In the genomic region with DNA sequence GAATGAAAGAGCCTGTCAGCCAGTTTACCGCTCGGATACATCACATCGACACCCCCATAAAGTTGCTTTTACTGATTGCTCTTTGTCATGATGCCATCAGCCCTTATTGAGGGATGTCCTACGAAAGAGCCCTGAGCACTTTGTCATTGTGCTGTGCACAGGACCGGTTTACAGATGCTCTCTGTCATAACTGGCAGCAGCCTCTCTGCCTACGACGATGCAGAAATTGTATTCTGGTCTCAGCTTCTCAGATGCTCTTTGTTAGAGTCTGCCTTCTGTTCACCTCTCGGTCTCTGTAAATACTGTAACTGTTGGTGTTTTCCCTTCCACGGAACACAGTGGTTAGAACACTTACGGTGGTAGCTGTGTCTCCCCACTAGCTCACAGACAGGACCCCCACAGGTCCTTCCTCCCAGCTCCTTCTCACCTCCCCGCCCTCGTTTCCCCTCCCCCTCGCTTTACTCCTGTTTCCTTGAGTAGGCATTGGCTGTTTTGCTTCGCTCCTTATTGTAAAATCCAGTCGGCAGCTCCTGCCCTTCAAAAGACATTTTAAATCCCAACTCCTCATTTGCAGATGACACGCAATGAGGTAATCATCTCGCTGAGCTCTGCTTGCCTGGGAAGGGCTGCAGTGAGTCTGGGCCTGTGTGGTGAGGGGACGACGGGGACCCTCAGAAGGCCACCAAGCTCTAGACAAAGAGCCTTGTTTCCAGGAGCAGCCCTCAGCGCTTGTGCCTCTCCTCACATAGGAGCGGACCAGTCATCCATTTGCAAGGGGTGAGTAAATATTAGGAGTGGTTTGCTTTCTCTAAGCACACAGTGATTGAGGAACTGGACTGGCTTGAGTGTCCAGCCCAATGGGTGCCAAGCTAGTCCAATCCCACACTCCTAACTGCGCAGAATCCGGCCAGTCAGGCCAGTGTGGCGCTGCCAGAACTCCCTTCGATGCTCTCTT, we compare ENCODE assay signal across 10 mouse cellular contexts. TPM values are rescaled to one million over a fixed set of nuclear protein-coding genes. Genes with fewer than 3 reads are reported as not detected.
A peak's percentile ranks its signal among the peaks of the same experiment; 100 is the strongest.
DNase-seq lines count a peak whose midpoint lies in the region; ATAC-seq and TF ChIP-seq lines count a peak whose summit lies in the region.
"Had no signal": no experiment of that assay in that cellular context is flagged by ENCODE, and none has a peak within 500 bp of the region (broad histone marks: within the 10 kb centered on the region; RNA-seq: fewer than 3 reads in every experiment).

No protein-coding gene starts in this region.

- H3K27ac ChIP-seq in forebrain, embryonic 13.5 days, result peak overlapping the region; percentile 55
- H3K27ac ChIP-seq in limb, embryonic 13.5 days, result no peak overlapping the region
- H3K27ac ChIP-seq in midbrain, embryonic 14.5 days (replicated peaks; ENCODE audit: low read depth, low read length), result peak overlapping the region; percentile 70
- H3K27ac ChIP-seq in thymus, adult 2 months (ENCODE audit: control insufficient read depth, insufficient read depth, low read length), result no peak overlapping the region

- H3K9me3 ChIP-seq in forebrain, embryonic 13.5 days (replicated peaks), result no peaks in the 10 kb centered on the region
- H3K9me3 ChIP-seq in limb, embryonic 13.5 days, result no peaks in the 10 kb centered on the region
- H3K9me3 ChIP-seq in midbrain, embryonic 14.5 days (ENCODE audit: control insufficient read depth, low read length), result no peaks in the 10 kb centered on the region

- WGBS in forebrain, embryonic 13.5 days, result 47% methylated on average over 25 of the region's 25 CpGs
- 44% methylated on average over 25 of the region's 25 CpGs for WGBS in limb, embryonic 13.5 days
- WGBS in midbrain, embryonic 14.5 days, result 60% methylated on average over 25 of the region's 25 CpGs
- 72% methylated on average over 25 of the region's 25 CpGs for WGBS in thymus, adult 2 months

- H3K4me1 ChIP-seq in forebrain, embryonic 13.5 days, result peaks cover 23% of the 10 kb centered on the region
- peaks cover 18% of the 10 kb centered on the region for H3K4me1 ChIP-seq in limb, embryonic 13.5 days
- 0 out of 2 replicates have a peak, but pooled peaks cover 10% of the 10 kb centered on the region for H3K4me1 ChIP-seq in midbrain, embryonic 14.5 days (ENCODE audit: control insufficient read depth, insufficient read depth, low read length)
- H3K4me1 ChIP-seq in thymus, adult 2 months (replicated peaks; ENCODE audit: control insufficient read depth, insufficient read depth, low read length), result no peaks in the 10 kb centered on the region
- H3K4me1 ChIP-seq: megakaryocyte, embryonic 14.5 days had no signal

- no peaks in the 10 kb centered on the region for H3K27me3 ChIP-seq in forebrain, embryonic 13.5 days
- H3K27me3 ChIP-seq in limb, embryonic 13.5 days, result no peaks in the 10 kb centered on the region
- peaks cover 5% of the 10 kb centered on the region; the same call in 1 of the 2 replicates for H3K27me3 ChIP-seq in midbrain, embryonic 14.5 days (ENCODE audit: control insufficient read depth, insufficient read depth, low read length)
- H3K27me3 ChIP-seq in thymus, adult 2 months (ENCODE audit: control insufficient read depth, insufficient read depth, low read length), result no peaks in the 10 kb centered on the region

- peak; percentile 47 for DNase-seq in embryo, embryonic 11 days
- no peak for DNase-seq in embryo, embryonic 9.5 days (ENCODE audit: extremely low spot score)
- DNase-seq in midbrain, embryonic 14.5 days, result peak; percentile 67
- no peak for DNase-seq in thymus, adult 2 months
- DNase-seq in layer of hippocampus, postnatal 14 days (ENCODE audit: low spot score in 2 of 2), result no peak
- DNase-seq in kidney, postnatal 14 days, result no peak
- DNase-seq: heart, adult 18-20 months had no signal

- H3K9ac ChIP-seq in forebrain, embryonic 13.5 days, result no peak overlapping the region
- peak overlapping the region; percentile 26; the same call in 1 of the 2 replicates for H3K9ac ChIP-seq in limb, embryonic 13.5 days
- H3K9ac ChIP-seq in midbrain, embryonic 14.5 days (replicated peaks; ENCODE audit: low read length), result no peak overlapping the region

- no peak for TF ChIP-seq POLR2A in thymus, adult 2 months (IDR thresholded peaks at IDR 0.05; ENCODE audit: control insufficient read depth, extremely low read depth, insufficient read depth, low read length, poor library complexity)

- TF ChIP-seq CTCF in thymus, adult 2 months (IDR thresholded peaks at IDR 0.05; ENCODE audit: borderline replicate concordance, control insufficient read depth, extremely low read depth, insufficient read depth, low read length, poor library complexity), result no peak

- ATAC-seq in forebrain, embryonic 13.5 days, result peak; percentile 74
- no peak for ATAC-seq in limb, embryonic 13.5 days (ENCODE audit: low FRiP score, low read depth)
- ATAC-seq in midbrain, embryonic 14.5 days (ENCODE audit: low FRiP score, low TSS enrichment), result peak; percentile 53; the same call in 1 of the 2 replicates

- no peak overlapping the region for H3K4me3 ChIP-seq in forebrain, embryonic 13.5 days
- H3K4me3 ChIP-seq in limb, embryonic 13.5 days, result no peak overlapping the region
- no peak overlapping the region for H3K4me3 ChIP-seq in midbrain, embryonic 14.5 days (replicated peaks; ENCODE audit: low read depth, low read length)
- no peak overlapping the region for H3K4me3 ChIP-seq in thymus, adult 2 months (ENCODE audit: control insufficient read depth, insufficient read depth, low read length)
- H3K4me3 ChIP-seq: megakaryocyte, embryonic 14.5 days had no signal

- H3K36me3 ChIP-seq in forebrain, embryonic 13.5 days (ENCODE audit: poor library complexity, severe bottlenecking), result no peaks in the 10 kb centered on the region
- H3K36me3 ChIP-seq in limb, embryonic 13.5 days, result no peaks in the 10 kb centered on the region
- H3K36me3 ChIP-seq in midbrain, embryonic 14.5 days (ENCODE audit: control insufficient read depth, insufficient read depth, low read length), result no peaks in the 10 kb centered on the region
- H3K36me3 ChIP-seq in thymus, adult 2 months (ENCODE audit: control insufficient read depth, insufficient read depth, low read length), result no peaks in the 10 kb centered on the region

- H3K4me2 ChIP-seq in forebrain, embryonic 13.5 days, result peak overlapping the region; percentile 30
- H3K4me2 ChIP-seq in limb, embryonic 13.5 days (replicated peaks), result peak overlapping the region; percentile 44
- H3K4me2 ChIP-seq in midbrain, embryonic 14.5 days (ENCODE audit: low read length), result 0 out of 2 replicates have a peak overlapping the region, but pooled peaks have one; percentile 13

RNA-seq across cellular contexts. Expression of a gene that starts 6.6 kb away (rescaled TPM):
- 4.0 and 4.5 TPM in 2 replicates for polyA plus RNA-seq in forebrain, embryonic 13.5 days (2015; fragmentation: Nextera tagmentation; extraction: Ambion mirVana)
- polyA plus RNA-seq in limb, embryonic 13.5 days (2015; fragmentation: Nextera tagmentation; extraction: Ambion mirVana), result 6.6 and 6.7 TPM in 2 replicates
- polyA plus RNA-seq in midbrain, embryonic 14.5 days (2014; fragmentation: Nextera tagmentation; extraction: Ambion mirVana), result 4.0 and 4.2 TPM in 2 replicates
- 7.9 and 8.0 TPM in 2 replicates for polyA plus RNA-seq in thymus, adult 2 months (2012; rRNA removed)
- 10 to 100 TPM; 18.4 to 21.3 TPM for total RNA-seq in layer of hippocampus, postnatal 14 days (2021)

Comparison
In these comparisons a context has a peak if more than half of its experiments do, and no peak if none do; other contexts are left out.
1. DNase-seq: peak in embryo, embryonic 11 days (single experiment) and midbrain, embryonic 14.5 days (single experiment); none in embryo, embryonic 9.5 days (single experiment), thymus, adult 2 months (single experiment), layer of hippocampus, postnatal 14 days (0 of 2) and kidney, postnatal 14 days (single experiment).
2. H3K27ac ChIP-seq: peak in forebrain, embryonic 13.5 days (single experiment) and midbrain, embryonic 14.5 days (single experiment); none in limb, embryonic 13.5 days (single experiment) and thymus, adult 2 months (single experiment).
3. Peak in every context shown above with its lines, with median percentiles within 50 percentile points of each other: H3K4me2 ChIP-seq.